Mouse (Mus musculus) cerebellum, adult 2 months (tissue): Measurements from ENCODE around the gene Hmcn2.

Source experiments
- CTCF ChIP-seq: fragments of 200-500 bp; IDR thresholded peaks from 2 replicates; pipeline ENCODE4 v1.5.1; 2011; ENCODE audit warnings: low read depth, mild to moderate bottlenecking, control low read depth, low read length, moderate library complexity, borderline replicate concordance; ENCODE audit not compliant: insufficient read depth
- POLR2A ChIP-seq: fragments of 200-500 bp; IDR thresholded peaks from 2 replicates; pipeline ENCODE4 v1.6.1; 2011; ENCODE audit warnings: low read length, control low read depth, borderline replicate concordance; ENCODE audit not compliant: insufficient read depth

DNA sequence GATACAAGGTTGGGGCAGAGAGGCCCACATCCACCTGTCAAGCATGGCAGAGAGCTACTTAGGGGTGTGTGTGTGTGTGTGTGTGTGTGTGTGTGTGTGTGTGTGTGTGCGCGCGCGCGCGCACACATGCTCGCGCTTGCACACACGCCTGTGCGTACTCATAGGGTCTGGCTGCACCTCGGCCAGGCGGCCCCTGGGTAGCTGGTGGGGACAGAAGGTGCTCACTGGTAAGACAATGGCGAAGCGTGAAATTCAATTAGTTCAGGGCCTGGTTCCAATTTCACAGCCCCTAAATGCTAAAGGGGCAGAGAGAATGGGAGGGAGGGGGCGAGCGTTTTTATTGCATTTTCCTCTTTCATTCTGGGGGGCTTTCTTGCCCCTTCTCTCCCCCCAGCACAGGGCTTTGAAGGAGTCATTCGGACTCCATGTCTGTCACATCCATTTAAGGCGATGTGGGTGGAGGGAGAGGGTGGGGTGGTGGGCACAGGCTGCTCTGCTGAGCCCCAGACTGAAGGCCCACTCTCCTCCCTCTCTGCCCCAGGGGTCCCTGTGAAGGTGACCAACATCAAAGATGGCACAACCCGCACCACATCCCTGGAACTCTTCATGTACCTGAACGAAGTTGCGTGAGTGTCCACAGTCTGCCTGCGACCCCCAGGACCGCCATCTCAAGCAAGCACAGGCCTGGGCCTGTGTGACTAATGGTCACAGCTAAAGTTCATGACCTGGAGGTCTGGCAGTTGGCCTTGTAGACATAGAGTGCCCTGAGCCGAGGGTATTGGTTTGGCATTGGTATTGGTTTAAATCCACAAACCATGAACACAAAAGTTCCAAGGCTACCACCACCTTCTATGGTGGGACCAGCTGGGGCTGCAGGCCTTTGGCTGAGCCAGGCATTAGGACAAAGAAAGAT lies 186.3 kb downstream of the Hmcn2 start:
- no peak for TF ChIP-seq CTCF
- TF ChIP-seq POLR2A = no peak
